Mouse (Mus musculus): ENCODE data around the gene Gramd1b.

- TF ChIP-seq CTCF (IDR thresholded peaks at IDR 0.05; ENCODE audit: low read depth, low read length) (no peak), POLR2A (IDR thresholded peaks at IDR 0.05; ENCODE audit: borderline replicate concordance, low read depth, low read length) (no peak)
These were observed 196.6 kb downstream of the Gramd1b start for GRCm38 (mm10) chr9:40334617-40335016.

Data from bone marrow macrophage, adult 2 months (primary cell).